In genomic region chr5:143902111-143902510, GRCm38 (mm10) we compare ENCODE assay signal across 10 mouse cellular contexts. TPM values are rescaled to one million over a fixed set of nuclear protein-coding genes. Genes with fewer than 3 reads are reported as not detected.
DNase-seq lines count a peak whose midpoint lies in the region.
"Had no signal": no experiment of that assay in that cellular context is flagged by ENCODE, and none has a peak within 500 bp of the region (broad histone marks: within the 10 kb centered on the region; RNA-seq: fewer than 3 reads in every experiment).

No protein-coding gene starts in this region.

- DNase-seq in cerebellum, postnatal 10 days, result peak; percentile 44 to 60
- DNase-seq in cerebellum, postnatal 4 days (ENCODE audit: low spot score in 2 of 2), result no peak
- peak; percentile 21 to 22 for DNase-seq in left cerebral cortex, postnatal 25 days (ENCODE audit: low spot score in 2 of 2)
- no peak for DNase-seq in left cerebral cortex, adult 18-20 months (ENCODE audit: low spot score in 2 of 2)
- peak; percentile 31 for DNase-seq in fibroblast of lung, adult 2 months (ENCODE audit: low read depth)
- peak; percentile 17 for DNase-seq in layer of hippocampus, adult 9-11 months
- DNase-seq in retina, embryonic 14.5 days (ENCODE audit: low spot score), result no peak
- DNase-seq in yolk sac, embryonic 10.5 days (ENCODE audit: low spot score), result no peak
- DNase-seq: lung, embryonic 14.5 days had no signal

- intact Hi-C loops in left cerebral cortex, postnatal 25 days (cut with DNase I), result no loop called here

RNA-seq across cellular contexts. Expression of gene Ankrd61, which starts 4.6 kb away (rescaled TPM):
- total RNA-seq in left cerebral cortex, postnatal 25 days (2021), result not detected
- not detected for total RNA-seq in left cerebral cortex, adult 18-20 months (2021)

RNA-seq across cellular contexts. Expression of gene Aimp2, which starts 7.5 kb away (rescaled TPM):
- 10 to 100 TPM; 36.6 to 39.0 TPM for total RNA-seq in left cerebral cortex, postnatal 25 days (2021)
- total RNA-seq in left cerebral cortex, adult 18-20 months (2021), result 10 to 100 TPM; 33.9 to 37.8 TPM

RNA-seq across cellular contexts. Expression of gene Pms2, which starts 7.7 kb away (rescaled TPM):
- 10 to 100 TPM; 15.0 to 15.3 TPM for total RNA-seq in left cerebral cortex, postnatal 25 days (2021)
- 10 to 100 TPM; 16.6 to 19.0 TPM for total RNA-seq in left cerebral cortex, adult 18-20 months (2021)

RNA-seq across cellular contexts. Expression of gene Gm42421, which starts 25.9 kb away (rescaled TPM):
- 1 to 10 TPM; 1.7 to 2.6 TPM for total RNA-seq in left cerebral cortex, postnatal 25 days (2021)
- 1 to 10 TPM; 1.5 to 2.0 TPM for total RNA-seq in left cerebral cortex, adult 18-20 months (2021)
- total RNA-seq: monocyte, adult 5-6 weeks had no signal

RNA-seq across cellular contexts. Expression of gene Rsph10b, which starts 30.7 kb away (rescaled TPM):
- 1 to 10 TPM; 4.2 to 5.5 TPM for total RNA-seq in left cerebral cortex, postnatal 25 days (2021)
- 1 to 10 TPM; 3.7 to 3.9 TPM for total RNA-seq in left cerebral cortex, adult 18-20 months (2021)

Comparison
In these comparisons a context has a peak if more than half of its experiments do, and no peak if none do; other contexts are left out.
1. DNase-seq: peak in cerebellum, postnatal 10 days (2 of 2), left cerebral cortex, postnatal 25 days (2 of 2), fibroblast of lung, adult 2 months (single experiment) and layer of hippocampus, adult 9-11 months (single experiment); none in cerebellum, postnatal 4 days (0 of 2), left cerebral cortex, adult 18-20 months (0 of 2), retina, embryonic 14.5 days (single experiment) and yolk sac, embryonic 10.5 days (single experiment).